24 mouse cellular contexts compared by ENCODE assay signal in genomic region chr2:31732497-31732896, GRCm38 (mm10). TPM values are rescaled to one million over a fixed set of nuclear protein-coding genes. Genes with fewer than 3 reads are reported as not detected.
DNase-seq lines count a peak whose midpoint lies in the region; ATAC-seq and TF ChIP-seq lines count a peak whose summit lies in the region.
"Had no signal": no experiment of that assay in that cellular context is flagged by ENCODE, and none has a peak within 500 bp of the region (broad histone marks: within the 10 kb centered on the region; RNA-seq: fewer than 3 reads in every experiment).

No protein-coding gene starts in this region.

- no peak for ATAC-seq in kidney, embryonic 16.5 days (ENCODE audit: low FRiP score, low TSS enrichment)
- no peak for ATAC-seq in liver, postnatal 0 days
- ATAC-seq in liver, embryonic 12.5 days: no peak
- no peak for ATAC-seq in inflammation-experienced regulatory T-cells, adult 6 months
- no peak for ATAC-seq in midbrain, embryonic 11.5 days (ENCODE audit: low FRiP score)
- ATAC-seq: CD4-positive, CD25-positive, alpha-beta regulatory T cell, adult 4 months; forebrain, embryonic 15.5 days had no signal

- H3K4me1 ChIP-seq in kidney, embryonic 16.5 days (ENCODE audit: insufficient read depth, low read length): 0 out of 2 replicates have a peak, but pooled peaks cover 15% of the 10 kb centered on the region
- peaks cover 17% of the 10 kb centered on the region for H3K4me1 ChIP-seq in liver, postnatal 0 days (ENCODE audit: insufficient read depth)
- peaks cover 29% of the 10 kb centered on the region for H3K4me1 ChIP-seq in liver, embryonic 12.5 days
- no peaks in the 10 kb centered on the region for H3K4me1 ChIP-seq in midbrain, embryonic 11.5 days (ENCODE audit: control insufficient read depth, insufficient read depth, low read length)
- H3K4me1 ChIP-seq: forebrain, embryonic 15.5 days had no signal

- H3K36me3 ChIP-seq in kidney, embryonic 16.5 days (ENCODE audit: insufficient read depth, low read length): no peaks in the 10 kb centered on the region
- no peaks in the 10 kb centered on the region for H3K36me3 ChIP-seq in liver, postnatal 0 days (replicated peaks; ENCODE audit: insufficient read depth, low read length)
- H3K36me3 ChIP-seq in liver, embryonic 12.5 days: no peaks in the 10 kb centered on the region
- H3K36me3 ChIP-seq in midbrain, embryonic 11.5 days (ENCODE audit: control insufficient read depth, insufficient read depth, low read length): no peaks in the 10 kb centered on the region
- H3K36me3 ChIP-seq: embryonic facial prominence, embryonic 15.5 days; forebrain, embryonic 15.5 days; heart, embryonic 10.5 days had no signal

- no peak for TF ChIP-seq EP300 in liver, postnatal 0 days (IDR thresholded peaks at IDR 0.05; ENCODE audit: low read depth)

- H3K4me2 ChIP-seq in kidney, embryonic 16.5 days (replicated peaks; ENCODE audit: low read depth, low read length): no peak overlapping the region
- no peak overlapping the region for H3K4me2 ChIP-seq in liver, postnatal 0 days (ENCODE audit: low read depth, low read length)
- H3K4me2 ChIP-seq in liver, embryonic 12.5 days: no peak overlapping the region
- no peak overlapping the region for H3K4me2 ChIP-seq in midbrain, embryonic 11.5 days
- H3K4me2 ChIP-seq: embryonic facial prominence, embryonic 15.5 days; forebrain, embryonic 15.5 days had no signal

- 0 out of 2 replicates have a peak, but pooled peaks have one; percentile 7 for TF ChIP-seq CTCF in liver, postnatal 0 days (IDR thresholded peaks at IDR 0.05; ENCODE audit: low read depth)

- 29% methylated on average over 3 of the region's 3 CpGs for WGBS in kidney, embryonic 16.5 days
- WGBS in liver, postnatal 0 days (ENCODE audit: insufficient replicate concordance): 79% methylated on average over 3 of the region's 3 CpGs
- 81% methylated on average over 3 of the region's 3 CpGs for WGBS in liver, embryonic 12.5 days (ENCODE audit: insufficient replicate concordance)
- WGBS in midbrain, embryonic 11.5 days: 85% methylated on average over 3 of the region's 3 CpGs

- peak; percentile 31 for DNase-seq in kidney, adult 11 months
- DNase-seq in kidney, postnatal 4 days: no peak
- no peak for DNase-seq in kidney, postnatal 36 days
- DNase-seq in liver, postnatal 0 days: no peak
- DNase-seq in midbrain, embryonic 11.5 days (ENCODE audit: low spot score, missing footprints): no peak
- DNase-seq: adrenal gland, adult 8-10 months; adrenal gland, postnatal 36 days; B cell, adult 2 months; cerebellum, adult 2 months; cerebellum, postnatal 14 days; embryo, embryonic 11 days; gastrocnemius, postnatal 36 days; heart, adult 18-20 months; heart, postnatal 10 days; heart, postnatal 4 days had no signal

- no peak overlapping the region for H3K9ac ChIP-seq in kidney, embryonic 16.5 days (replicated peaks; ENCODE audit: low read length)
- H3K9ac ChIP-seq in liver, postnatal 0 days (replicated peaks): no peak overlapping the region
- H3K9ac ChIP-seq in liver, embryonic 12.5 days: no peak overlapping the region
- H3K9ac ChIP-seq in midbrain, embryonic 11.5 days (ENCODE audit: low read length): no peak overlapping the region
- H3K9ac ChIP-seq: embryonic facial prominence, embryonic 15.5 days; forebrain, embryonic 15.5 days had no signal

- H3K4me3 ChIP-seq in kidney, embryonic 16.5 days (ENCODE audit: low read length): no peak overlapping the region
- no peak overlapping the region for H3K4me3 ChIP-seq in liver, postnatal 0 days (ENCODE audit: low read depth, low read length)
- no peak overlapping the region for H3K4me3 ChIP-seq in liver, embryonic 12.5 days
- H3K4me3 ChIP-seq in midbrain, embryonic 11.5 days (ENCODE audit: low read depth, low read length): no peak overlapping the region
- H3K4me3 ChIP-seq: embryonic facial prominence, embryonic 15.5 days; erythroblast, embryonic 14.5 days; forebrain, embryonic 15.5 days; heart, embryonic 10.5 days had no signal

- H3K27me3 ChIP-seq in kidney, embryonic 16.5 days (ENCODE audit: insufficient read depth, low read length): no peaks in the 10 kb centered on the region
- no peaks in the 10 kb centered on the region for H3K27me3 ChIP-seq in liver, postnatal 0 days (ENCODE audit: insufficient read depth, low read length)
- H3K27me3 ChIP-seq in liver, embryonic 12.5 days (replicated peaks): no peaks in the 10 kb centered on the region
- no peaks in the 10 kb centered on the region for H3K27me3 ChIP-seq in midbrain, embryonic 11.5 days (ENCODE audit: control insufficient read depth, insufficient read depth, low read length)
- H3K27me3 ChIP-seq: embryonic facial prominence, embryonic 15.5 days; forebrain, embryonic 15.5 days had no signal

- 0 out of 2 replicates have a peak overlapping the region, but pooled peaks have one; percentile 22 for H3K27ac ChIP-seq in kidney, embryonic 16.5 days (ENCODE audit: low read length)
- H3K27ac ChIP-seq in liver, postnatal 0 days (ENCODE audit: low read depth): no peak overlapping the region
- no peak overlapping the region for H3K27ac ChIP-seq in liver, embryonic 12.5 days
- H3K27ac ChIP-seq in midbrain, embryonic 11.5 days (ENCODE audit: low read depth, low read length): no peak overlapping the region
- H3K27ac ChIP-seq: forebrain, embryonic 15.5 days; heart, embryonic 10.5 days had no signal

- no peaks in the 10 kb centered on the region for H3K9me3 ChIP-seq in kidney, embryonic 16.5 days (ENCODE audit: low read length)
- no peaks in the 10 kb centered on the region for H3K9me3 ChIP-seq in liver, postnatal 0 days (ENCODE audit: low read length)
- no peaks in the 10 kb centered on the region for H3K9me3 ChIP-seq in liver, embryonic 12.5 days (replicated peaks)
- H3K9me3 ChIP-seq in midbrain, embryonic 11.5 days (ENCODE audit: control insufficient read depth, low read length): no peaks in the 10 kb centered on the region
- H3K9me3 ChIP-seq: embryonic facial prominence, embryonic 15.5 days; forebrain, embryonic 15.5 days; G1E; heart, embryonic 10.5 days had no signal

RNA-seq across cellular contexts. Expression of gene Abl1, which starts 44.3 kb away (rescaled TPM):
- polyA plus RNA-seq in kidney, embryonic 16.5 days (2015; fragmentation: Nextera tagmentation; extraction: Ambion mirVana): 43.7 and 48.0 TPM in 2 replicates
- polyA plus RNA-seq in liver, postnatal 0 days (2015; fragmentation: Nextera tagmentation; extraction: Ambion mirVana): 4.1 and 4.5 TPM in 2 replicates
- polyA plus RNA-seq in liver, embryonic 12.5 days (2016; fragmentation: Nextera tagmentation; extraction: Ambion mirVana): 12.9 and 13.4 TPM in 2 replicates
- polyA plus RNA-seq in inflammation-experienced regulatory T-cells, adult 6 months (2017; shearing (Covaris generic)): 1 to 10 TPM; 5.0 to 9.4 (median 7.2) TPM
- polyA plus RNA-seq in midbrain, embryonic 11.5 days (2014; fragmentation: Nextera tagmentation; extraction: Ambion mirVana): 28.4 and 33.0 TPM in 2 replicates
